Mouse (Mus musculus): ENCODE results near the gene Cox19. TPM values are rescaled to one million over a fixed set of nuclear protein-coding genes. Genes with fewer than 3 reads are reported as not detected.

Gene Cox19
- polyA plus RNA-seq, 1 experiment = 10.5 TPM

DNA sequence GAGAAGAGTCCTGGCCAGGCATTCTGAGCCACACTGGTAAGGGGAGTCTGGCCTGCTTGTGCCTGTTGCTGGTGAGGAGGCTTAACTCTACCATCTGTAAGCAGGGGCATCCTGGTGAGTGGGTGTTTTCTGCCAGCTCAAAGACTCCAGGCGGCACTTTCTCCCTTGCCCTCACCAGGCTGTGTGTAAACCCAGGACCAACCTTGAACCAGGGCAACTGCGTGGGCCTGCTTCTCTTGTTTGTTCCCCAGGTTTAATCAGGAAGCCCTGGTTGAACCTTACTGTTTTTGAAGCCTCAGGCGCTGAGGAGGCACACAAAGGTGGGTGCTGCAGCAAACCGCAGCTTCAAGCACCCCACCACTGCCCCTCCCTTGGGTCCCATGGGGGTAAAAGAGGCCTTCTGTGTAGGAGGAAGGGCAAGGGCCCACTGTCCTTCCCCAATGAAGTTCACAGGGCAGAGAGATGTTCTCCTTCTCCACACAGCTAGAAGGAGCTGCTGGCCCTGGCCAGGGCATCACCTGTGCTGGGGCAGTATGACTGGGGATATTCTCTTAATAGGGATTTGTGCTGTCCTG is 16.8 kb upstream of the Cox19 start:
- Histone ChIP-seq H3K9me3 (ENCODE audit: control insufficient read depth, low read length) (no peaks in the 10 kb centered on the region), H3K4me1 (ENCODE audit: control insufficient read depth) (peaks cover 85% of the 10 kb centered on the region), H3K27me3 (ENCODE audit: control insufficient read depth) (no peaks in the 10 kb centered on the region), H3K36me3 (ENCODE audit: control insufficient read depth) (peaks cover 17% of the 10 kb centered on the region), H3K4me3 (replicated peaks) (no peak overlapping the region)
- no peak for TF ChIP-seq TAL1 (IDR thresholded peaks at IDR 0.05; ENCODE audit: low read length)
- TF ChIP-seq GATA1 (IDR thresholded peaks at IDR 0.05; ENCODE audit: low read length) = no peak

DNA sequence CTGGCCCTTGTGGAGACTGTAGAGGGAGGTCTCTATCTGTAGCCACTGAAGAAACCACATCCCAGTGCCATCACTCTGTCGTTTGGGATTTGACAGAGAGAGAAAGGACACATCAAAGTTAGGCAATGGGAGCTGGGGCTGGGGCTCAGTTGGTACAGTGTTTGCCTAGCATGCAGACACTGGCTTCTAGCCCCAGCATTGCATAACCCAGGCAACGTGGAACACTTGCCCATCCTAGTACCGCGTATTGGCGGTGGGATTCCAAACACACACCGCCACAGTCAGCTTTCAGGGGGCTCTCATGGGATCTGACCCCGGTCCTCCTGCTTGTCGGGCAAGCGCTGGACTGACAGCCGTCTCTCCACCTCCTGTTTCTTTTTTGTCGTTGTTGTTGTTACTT is 15.3 kb upstream of the Cox19 start:
- TF ChIP-seq TAL1 (IDR thresholded peaks at IDR 0.05; ENCODE audit: low read length) (no peak), GATA1 (IDR thresholded peaks at IDR 0.05; ENCODE audit: low read length) (no peak)
- H3K27me3 ChIP-seq (ENCODE audit: control insufficient read depth) = no peaks in the 10 kb centered on the region
- no peaks in the 10 kb centered on the region for H3K9me3 ChIP-seq (ENCODE audit: control insufficient read depth, low read length)
- peaks cover 72% of the 10 kb centered on the region for H3K4me1 ChIP-seq (ENCODE audit: control insufficient read depth)
- no peak overlapping the region for H3K4me3 ChIP-seq (replicated peaks)
- H3K36me3 ChIP-seq (ENCODE audit: control insufficient read depth) = peaks cover 24% of the 10 kb centered on the region

- Histone ChIP-seq H3K4me1 (ENCODE audit: control insufficient read depth) (peaks cover 66% of the 10 kb centered on the region), H3K36me3 (ENCODE audit: control insufficient read depth) (peaks cover 27% of the 10 kb centered on the region), H3K9me3 (ENCODE audit: control insufficient read depth, low read length) (no peaks in the 10 kb centered on the region), H3K27me3 (ENCODE audit: control insufficient read depth) (no peaks in the 10 kb centered on the region), H3K4me3 (replicated peaks) (no peak overlapping the region)
- TF ChIP-seq GATA1 (IDR thresholded peaks at IDR 0.05; ENCODE audit: low read length) (no peak), TAL1 (IDR thresholded peaks at IDR 0.05; ENCODE audit: low read length) (no peak)
These were observed 14.6 kb upstream of the Cox19 start for GRCm38 (mm10) chr5:139365827-139366226.

DNA sequence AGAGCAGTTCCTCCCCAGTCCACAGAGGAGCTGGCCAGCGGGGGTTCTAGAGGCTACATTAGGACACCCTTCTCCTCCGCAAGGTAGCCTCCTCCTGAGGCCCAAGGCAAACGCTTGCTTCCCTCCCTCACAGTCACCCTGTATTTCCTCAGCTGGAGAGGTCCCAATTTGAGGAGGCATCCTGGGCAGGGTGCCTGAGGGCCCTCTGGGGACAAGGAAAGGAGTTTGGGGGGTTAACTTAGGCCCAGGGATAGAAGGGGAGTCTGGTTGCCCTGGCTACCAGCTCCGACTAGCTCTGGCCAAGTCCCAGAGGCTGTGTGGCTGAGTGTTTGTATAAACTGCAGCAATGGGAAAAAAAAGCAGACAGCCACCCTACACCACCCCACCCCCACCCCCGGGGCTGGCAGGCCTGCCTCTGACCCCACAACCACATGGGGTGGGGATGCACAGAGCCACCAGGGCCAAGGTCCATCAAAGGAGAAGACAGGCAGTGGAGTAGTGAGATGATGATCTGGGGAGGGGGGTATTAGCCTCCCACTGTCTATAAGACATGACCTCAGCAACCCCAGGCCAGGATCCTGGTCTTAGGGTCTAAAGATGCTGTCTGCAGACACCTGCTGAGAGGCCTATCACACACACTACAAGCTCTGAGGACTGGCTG is 13.8 kb upstream of the Cox19 start:
- Histone ChIP-seq H3K27me3 (ENCODE audit: control insufficient read depth) (no peaks in the 10 kb centered on the region), H3K9me3 (ENCODE audit: control insufficient read depth, low read length) (no peaks in the 10 kb centered on the region), H3K4me3 (replicated peaks) (no peak overlapping the region), H3K4me1 (ENCODE audit: control insufficient read depth) (peaks cover 58% of the 10 kb centered on the region), H3K36me3 (ENCODE audit: control insufficient read depth) (peaks cover 27% of the 10 kb centered on the region)
- TF ChIP-seq GATA1 (IDR thresholded peaks at IDR 0.05; ENCODE audit: low read length) (no peak), TAL1 (IDR thresholded peaks at IDR 0.05; ENCODE audit: low read length) (no peak)

DNA sequence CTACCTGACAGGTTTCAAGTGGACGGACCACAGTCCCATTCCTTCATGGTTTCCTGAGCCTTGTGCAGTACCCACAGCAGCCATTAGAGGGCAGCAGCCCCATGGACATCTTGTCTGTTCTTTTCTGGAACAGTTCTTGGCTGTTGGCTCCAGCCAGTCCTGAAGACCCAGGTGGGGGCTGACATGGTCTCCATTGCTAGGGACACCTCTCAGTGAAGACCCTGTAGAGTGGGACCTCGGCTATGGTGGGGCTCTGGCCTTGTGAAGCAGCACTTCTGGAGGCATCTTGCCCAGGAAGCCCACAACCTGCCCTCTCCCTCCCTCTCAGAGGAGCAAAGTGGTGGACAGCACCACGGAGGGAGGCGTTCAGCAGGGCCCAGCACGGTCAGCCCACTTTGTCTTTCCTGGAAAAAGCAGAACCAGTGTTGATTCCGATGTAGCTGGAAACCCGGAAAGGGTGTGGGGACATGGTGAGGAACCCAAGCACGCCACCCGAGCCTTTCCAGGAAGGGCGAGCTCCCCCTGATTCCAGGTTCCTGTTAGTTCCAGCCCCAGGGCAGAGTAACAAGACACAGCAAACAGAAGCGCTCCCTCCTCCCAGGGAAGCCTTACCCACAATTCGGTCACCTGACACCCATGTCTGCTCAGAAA is 13.2 kb upstream of the Cox19 start:
- TF ChIP-seq TAL1 (IDR thresholded peaks at IDR 0.05; ENCODE audit: low read length) = no peak
- TF ChIP-seq GATA1 (IDR thresholded peaks at IDR 0.05; ENCODE audit: low read length) = no peak
- no peak overlapping the region for H3K4me3 ChIP-seq (replicated peaks)
- peaks cover 21% of the 10 kb centered on the region for H3K36me3 ChIP-seq (ENCODE audit: control insufficient read depth)
- H3K4me1 ChIP-seq (ENCODE audit: control insufficient read depth) = peaks cover 51% of the 10 kb centered on the region
- H3K27me3 ChIP-seq (ENCODE audit: control insufficient read depth) = no peaks in the 10 kb centered on the region
- H3K9me3 ChIP-seq (ENCODE audit: control insufficient read depth, low read length) = no peaks in the 10 kb centered on the region

DNA sequence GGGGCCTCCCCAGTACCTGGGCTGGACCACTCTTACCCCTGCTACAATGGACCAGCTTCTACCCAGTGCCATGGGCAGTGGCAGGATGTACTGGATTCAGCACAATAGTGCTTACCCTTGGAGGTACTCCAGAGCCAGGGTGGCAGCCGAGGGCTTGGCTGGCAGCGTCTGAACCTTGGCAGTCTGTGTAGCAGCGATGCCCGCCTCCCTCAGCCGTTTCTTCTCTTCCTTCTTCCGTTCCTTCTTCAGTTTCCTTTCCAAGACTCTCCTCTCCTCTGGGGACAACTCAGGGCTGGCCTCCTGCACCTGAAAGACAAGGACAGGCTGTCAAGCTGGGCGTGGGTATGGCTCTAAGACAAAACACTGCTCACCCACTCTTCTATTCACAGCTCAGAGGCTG is 12.6 kb upstream of the Cox19 start:
- Histone ChIP-seq H3K4me3 (replicated peaks) (no peak overlapping the region), H3K9me3 (ENCODE audit: control insufficient read depth, low read length) (no peaks in the 10 kb centered on the region), H3K27me3 (ENCODE audit: control insufficient read depth) (no peaks in the 10 kb centered on the region), H3K4me1 (ENCODE audit: control insufficient read depth) (peaks cover 51% of the 10 kb centered on the region), H3K36me3 (ENCODE audit: control insufficient read depth) (peaks cover 19% of the 10 kb centered on the region)
- no peak for TF ChIP-seq GATA1 (IDR thresholded peaks at IDR 0.05; ENCODE audit: low read length)
- TF ChIP-seq TAL1 (IDR thresholded peaks at IDR 0.05; ENCODE audit: low read length) = no peak

DNA sequence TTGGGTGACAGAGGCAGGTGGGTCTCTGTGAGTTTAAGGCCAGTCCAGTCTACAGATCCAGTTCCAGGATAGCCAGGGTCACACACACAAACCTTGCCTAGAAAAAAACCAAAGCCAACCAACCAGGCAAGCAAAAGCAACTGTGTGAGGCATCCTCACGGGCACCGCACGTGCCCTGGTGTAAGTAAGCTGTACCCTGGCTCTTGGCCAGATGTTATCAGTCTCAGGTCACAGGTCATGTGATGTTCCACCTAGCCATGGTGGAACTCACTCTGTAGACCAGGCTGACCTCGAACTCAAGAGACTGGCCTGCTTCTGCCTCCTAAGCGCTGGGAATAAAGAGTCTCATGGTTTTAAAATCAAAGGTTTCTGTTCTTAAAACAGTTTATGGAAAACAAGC is 8.0 kb upstream of the Cox19 start:
- Histone ChIP-seq H3K36me3 (ENCODE audit: control insufficient read depth) (peaks cover 16% of the 10 kb centered on the region; the same call in 1 of the 2 replicates), H3K4me3 (replicated peaks) (no peak overlapping the region), H3K27me3 (ENCODE audit: control insufficient read depth) (no peaks in the 10 kb centered on the region), H3K9me3 (ENCODE audit: control insufficient read depth, low read length) (no peaks in the 10 kb centered on the region), H3K4me1 (ENCODE audit: control insufficient read depth) (peaks cover 15% of the 10 kb centered on the region)
- no peak for TF ChIP-seq GATA1 (IDR thresholded peaks at IDR 0.05; ENCODE audit: low read length)
- TF ChIP-seq TAL1 (IDR thresholded peaks at IDR 0.05; ENCODE audit: low read length) = no peak

GRCm38 (mm10) chr5:139358653-139359052 is 7.4 kb upstream of the Cox19 start:
- H3K4me3 ChIP-seq (replicated peaks) = no peak overlapping the region
- peaks cover 16% of the 10 kb centered on the region for H3K4me1 ChIP-seq (ENCODE audit: control insufficient read depth)
- no peaks in the 10 kb centered on the region for H3K9me3 ChIP-seq (ENCODE audit: control insufficient read depth, low read length)
- H3K36me3 ChIP-seq (ENCODE audit: control insufficient read depth) = peaks cover 14% of the 10 kb centered on the region; the same call in 1 of the 2 replicates
- H3K27me3 ChIP-seq (ENCODE audit: control insufficient read depth) = no peaks in the 10 kb centered on the region
- TF ChIP-seq TAL1 (IDR thresholded peaks at IDR 0.05; ENCODE audit: low read length) (no peak), GATA1 (IDR thresholded peaks at IDR 0.05; ENCODE audit: low read length) (no peak)

DNA sequence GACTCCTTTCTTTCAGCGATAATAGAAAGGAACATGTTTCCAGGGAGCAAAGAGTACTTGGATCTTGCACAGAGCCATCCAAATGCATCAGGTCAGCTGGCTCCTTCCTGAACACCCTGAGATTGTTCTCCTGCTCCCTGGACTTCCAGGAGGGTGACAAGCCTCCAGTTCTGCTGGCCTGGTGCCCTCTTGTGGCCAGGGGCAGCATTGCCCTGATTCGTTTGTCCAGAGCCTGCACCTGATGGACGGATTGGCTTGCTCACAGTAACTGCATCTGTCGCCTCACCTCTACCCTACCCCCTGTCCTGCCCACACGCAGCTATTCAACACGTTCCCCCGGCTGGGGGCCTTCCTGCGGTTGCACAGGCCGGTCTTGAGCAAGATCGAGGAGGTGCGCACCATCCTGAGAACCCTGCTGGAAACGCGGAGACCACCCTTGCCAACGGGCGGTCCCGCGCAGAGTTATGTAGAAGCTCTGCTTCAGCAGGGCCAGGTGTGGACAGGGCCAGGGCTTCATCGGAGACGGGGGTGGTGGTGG is 4.1 kb upstream of the Cox19 start:
- no peak for TF ChIP-seq GATA1 (IDR thresholded peaks at IDR 0.05; ENCODE audit: low read length)
- no peak for TF ChIP-seq TAL1 (IDR thresholded peaks at IDR 0.05; ENCODE audit: low read length)
- H3K36me3 ChIP-seq (ENCODE audit: control insufficient read depth) = peaks cover 2% of the 10 kb centered on the region; the same call in 1 of the 2 replicates
- H3K4me3 ChIP-seq (replicated peaks) = no peak overlapping the region
- no peaks in the 10 kb centered on the region for H3K27me3 ChIP-seq (ENCODE audit: control insufficient read depth)
- peaks cover 46% of the 10 kb centered on the region for H3K4me1 ChIP-seq (ENCODE audit: control insufficient read depth)
- H3K9me3 ChIP-seq (ENCODE audit: control insufficient read depth, low read length) = no peaks in the 10 kb centered on the region
